Mouse (Mus musculus): ENCODE measurements around the gene Bmf. TPM values are rescaled to one million over a fixed set of nuclear protein-coding genes. Genes with fewer than 3 reads are reported as not detected.
A peak's percentile ranks its signal among the peaks of the same experiment; 100 is the strongest.

The Bmf gene
- polyA plus RNA-seq, 1 experiment, result 0.88 TPM

- H3K27ac ChIP-seq (ENCODE audit: control insufficient read depth, insufficient read depth, low read depth, low read length), result peak overlapping the region; percentile 32
- TF ChIP-seq POLR2A (IDR thresholded peaks at IDR 0.05; ENCODE audit: control insufficient read depth, low read depth, low read length) (no peak), CTCF (IDR thresholded peaks at IDR 0.05; ENCODE audit: control insufficient read depth, insufficient read depth, insufficient replicate concordance, low read depth, low read length) (no peak)
- H3K27me3 ChIP-seq (ENCODE audit: control insufficient read depth, insufficient read depth, low read length), result no peaks in the 10 kb centered on the region
- H3K4me3 ChIP-seq (ENCODE audit: control insufficient read depth, low read depth, low read length), result no peak overlapping the region
- H3K36me3 ChIP-seq (ENCODE audit: control insufficient read depth, insufficient read depth, low read length), result no peaks in the 10 kb centered on the region
- H3K4me1 ChIP-seq (ENCODE audit: control insufficient read depth, insufficient read depth, low read length), result peaks cover 16% of the 10 kb centered on the region
These were observed 5.3 kb downstream of the Bmf start for GRCm38 (mm10) chr2:118543893-118544799.

GRCm38 (mm10) chr2:118542971-118543573, 6.4 kb downstream of the Bmf start:
- H3K4me1 ChIP-seq (ENCODE audit: control insufficient read depth, insufficient read depth, low read length), result peaks cover 7% of the 10 kb centered on the region
- H3K27me3 ChIP-seq (ENCODE audit: control insufficient read depth, insufficient read depth, low read length), result no peaks in the 10 kb centered on the region
- H3K36me3 ChIP-seq (ENCODE audit: control insufficient read depth, insufficient read depth, low read length), result no peaks in the 10 kb centered on the region
- no peak for TF ChIP-seq POLR2A (IDR thresholded peaks at IDR 0.05; ENCODE audit: control insufficient read depth, low read depth, low read length)
- peak; percentile 5; the same call in 1 of the 2 replicates for TF ChIP-seq CTCF (IDR thresholded peaks at IDR 0.05; ENCODE audit: control insufficient read depth, insufficient read depth, insufficient replicate concordance, low read depth, low read length)
- H3K27ac ChIP-seq (ENCODE audit: control insufficient read depth, insufficient read depth, low read depth, low read length), result no peak overlapping the region
- H3K4me3 ChIP-seq (ENCODE audit: control insufficient read depth, low read depth, low read length), result no peak overlapping the region

GRCm38 (mm10) chr2:118541716-118542115, 7.8 kb downstream of the Bmf start:
- Histone ChIP-seq H3K27me3 (ENCODE audit: control insufficient read depth, insufficient read depth, low read length) (no peaks in the 10 kb centered on the region), H3K36me3 (ENCODE audit: control insufficient read depth, insufficient read depth, low read length) (no peaks in the 10 kb centered on the region), H3K4me1 (ENCODE audit: control insufficient read depth, insufficient read depth, low read length) (peaks cover 7% of the 10 kb centered on the region), H3K4me3 (ENCODE audit: control insufficient read depth, low read depth, low read length) (no peak overlapping the region), H3K27ac (ENCODE audit: control insufficient read depth, insufficient read depth, low read depth, low read length) (no peak overlapping the region)
- TF ChIP-seq POLR2A (IDR thresholded peaks at IDR 0.05; ENCODE audit: control insufficient read depth, low read depth, low read length) (no peak), CTCF (IDR thresholded peaks at IDR 0.05; ENCODE audit: control insufficient read depth, insufficient read depth, insufficient replicate concordance, low read depth, low read length) (no peak)

GRCm38 (mm10) chr2:118540691-118541117, 8.8 kb downstream of the Bmf start:
- TF ChIP-seq POLR2A (IDR thresholded peaks at IDR 0.05; ENCODE audit: control insufficient read depth, low read depth, low read length) (no peak), CTCF (IDR thresholded peaks at IDR 0.05; ENCODE audit: control insufficient read depth, insufficient read depth, insufficient replicate concordance, low read depth, low read length) (no peak)
- Histone ChIP-seq H3K4me1 (ENCODE audit: control insufficient read depth, insufficient read depth, low read length) (peaks cover 7% of the 10 kb centered on the region), H3K4me3 (ENCODE audit: control insufficient read depth, low read depth, low read length) (no peak overlapping the region), H3K27ac (ENCODE audit: control insufficient read depth, insufficient read depth, low read depth, low read length) (peak overlapping the region; percentile 62), H3K27me3 (ENCODE audit: control insufficient read depth, insufficient read depth, low read length) (no peaks in the 10 kb centered on the region), H3K36me3 (ENCODE audit: control insufficient read depth, insufficient read depth, low read length) (no peaks in the 10 kb centered on the region)

- Histone ChIP-seq H3K36me3 (ENCODE audit: control insufficient read depth, insufficient read depth, low read length) (no peaks in the 10 kb centered on the region), H3K4me1 (ENCODE audit: control insufficient read depth, insufficient read depth, low read length) (peaks cover 7% of the 10 kb centered on the region), H3K27me3 (ENCODE audit: control insufficient read depth, insufficient read depth, low read length) (no peaks in the 10 kb centered on the region), H3K27ac (ENCODE audit: control insufficient read depth, insufficient read depth, low read depth, low read length) (peak overlapping the region; percentile 62), H3K4me3 (ENCODE audit: control insufficient read depth, low read depth, low read length) (no peak overlapping the region)
- TF ChIP-seq POLR2A (IDR thresholded peaks at IDR 0.05; ENCODE audit: control insufficient read depth, low read depth, low read length) (no peak), CTCF (IDR thresholded peaks at IDR 0.05; ENCODE audit: control insufficient read depth, insufficient read depth, insufficient replicate concordance, low read depth, low read length) (no peak)
These were observed 9.5 kb downstream of the Bmf start for GRCm38 (mm10) chr2:118539881-118540516.

- no peak overlapping the region for H3K4me3 ChIP-seq (ENCODE audit: control insufficient read depth, low read depth, low read length)
- peaks cover 7% of the 10 kb centered on the region for H3K4me1 ChIP-seq (ENCODE audit: control insufficient read depth, insufficient read depth, low read length)
- H3K27ac ChIP-seq (ENCODE audit: control insufficient read depth, insufficient read depth, low read depth, low read length), result no peak overlapping the region
- H3K27me3 ChIP-seq (ENCODE audit: control insufficient read depth, insufficient read depth, low read length), result no peaks in the 10 kb centered on the region
- TF ChIP-seq POLR2A (IDR thresholded peaks at IDR 0.05; ENCODE audit: control insufficient read depth, low read depth, low read length), result no peak
- no peak for TF ChIP-seq CTCF (IDR thresholded peaks at IDR 0.05; ENCODE audit: control insufficient read depth, insufficient read depth, insufficient replicate concordance, low read depth, low read length)
- H3K36me3 ChIP-seq (ENCODE audit: control insufficient read depth, insufficient read depth, low read length), result no peaks in the 10 kb centered on the region
These were observed 10.4 kb downstream of the Bmf start for GRCm38 (mm10) chr2:118539040-118539439.

- no peak overlapping the region for H3K4me3 ChIP-seq (ENCODE audit: control insufficient read depth, low read depth, low read length)
- H3K27me3 ChIP-seq (ENCODE audit: control insufficient read depth, insufficient read depth, low read length), result no peaks in the 10 kb centered on the region
- no peaks in the 10 kb centered on the region for H3K36me3 ChIP-seq (ENCODE audit: control insufficient read depth, insufficient read depth, low read length)
- H3K27ac ChIP-seq (ENCODE audit: control insufficient read depth, insufficient read depth, low read depth, low read length), result no peak overlapping the region
- H3K4me1 ChIP-seq (ENCODE audit: control insufficient read depth, insufficient read depth, low read length), result peaks cover 14% of the 10 kb centered on the region
- no peak for TF ChIP-seq POLR2A (IDR thresholded peaks at IDR 0.05; ENCODE audit: control insufficient read depth, low read depth, low read length)
- no peak for TF ChIP-seq CTCF (IDR thresholded peaks at IDR 0.05; ENCODE audit: control insufficient read depth, insufficient read depth, insufficient replicate concordance, low read depth, low read length)
These were observed 12.3 kb downstream of the Bmf start for GRCm38 (mm10) chr2:118537226-118537625.
